Mouse (Mus musculus) forebrain, embryonic 14.5 days (tissue): Measurements from ENCODE around the gene Slc25a23. TPM values are rescaled to one million over a fixed set of nuclear protein-coding genes. Genes with fewer than 3 reads are reported as not detected.
"Not testable (repeated sequence)": the region's sequence is repeated elsewhere in the genome, so short reads cannot be mapped to it uniquely, and the experiment has no call there.

Source experiments
- ATAC-seq: fragments of 200-750 bp; cut with Nextera tagmentation; 2 replicates; pipeline ENCODE4 v1.8.0; 2017; ENCODE audit warnings: mild to moderate bottlenecking, moderate library complexity
- DNase-seq: peaks from one replicate; pipeline ENCODE4 v3.0.0-alpha.2; 2015; ENCODE audit warnings: low spot score
- H3K27ac ChIP-seq: fragments of 300-500 bp; sonication (generic); 2 replicates; pipeline ENCODE4 v1.5.1; 2014; ENCODE audit warnings: low read depth, mild to moderate bottlenecking, control low read depth, low read length, moderate library complexity
- H3K27me3 ChIP-seq: fragments of 300-500 bp; sonication (generic); replicated peaks from 2 replicates; pipeline ENCODE4 v1.6.1; 2014; ENCODE audit warnings: low read length, control low read depth, mixed read lengths; ENCODE audit not compliant: control insufficient read depth, insufficient read depth
- H3K36me3 ChIP-seq: fragments of 300-500 bp; sonication (generic); 2 replicates; pipeline ENCODE4 v1.6.1; 2014; ENCODE audit warnings: low read length, control low read depth; ENCODE audit not compliant: control insufficient read depth, insufficient read depth
- H3K4me1 ChIP-seq: fragments of 300-500 bp; sonication (generic); 2 replicates; pipeline ENCODE4 v1.6.1; 2014; ENCODE audit warnings: antibody characterized with exemption, low read length, control low read depth; ENCODE audit not compliant: control insufficient read depth, insufficient read depth
- H3K4me2 ChIP-seq: fragments of 300-500 bp; sonication (generic); 2 replicates; pipeline ENCODE4 v1.6.1; 2014; ENCODE audit warnings: mild to moderate bottlenecking, control low read depth, low read length
- H3K4me3 ChIP-seq: fragments of 300-500 bp; sonication (generic); 2 replicates; pipeline ENCODE4 v1.5.1; 2014; ENCODE audit warnings: low read depth, low read length, control low read depth
- H3K9ac ChIP-seq: fragments of 300-500 bp; sonication (generic); 2 replicates; pipeline ENCODE4 v1.6.1; 2014; ENCODE audit warnings: mild to moderate bottlenecking, low read length, control low read depth, moderate library complexity
- H3K9me3 ChIP-seq: fragments of 300-500 bp; sonication (generic); replicated peaks from 2 replicates; pipeline ENCODE4 v1.6.1; 2016; ENCODE audit warnings: low read length, control low read depth, mixed read lengths; ENCODE audit not compliant: control insufficient read depth
- whole genome bisulfite sequencing: fragments of 180-500 bp; shearing (Covaris S2); extraction: QIAGEN DNeasy Blood & Tissue Kit; methylation state at CpG from one replicate; pipeline ENCODE4 v1.1.7; 2014; 5-methylcytosine and 5-hydroxymethylcytosine counted together
- polyA plus RNA-seq: library from polyadenylated mRNA; unstranded; fragments of >200 nt; fragmentation: Nextera tagmentation; extraction: Ambion mirVana; gene quantifications from 2 replicates; pipeline ENCODE4 v1.2.1, GENCODE M21; 2014

Gene Slc25a23
- polyA plus RNA-seq, 1 experiment from 2014 or later = 25.7 TPM

DNA sequence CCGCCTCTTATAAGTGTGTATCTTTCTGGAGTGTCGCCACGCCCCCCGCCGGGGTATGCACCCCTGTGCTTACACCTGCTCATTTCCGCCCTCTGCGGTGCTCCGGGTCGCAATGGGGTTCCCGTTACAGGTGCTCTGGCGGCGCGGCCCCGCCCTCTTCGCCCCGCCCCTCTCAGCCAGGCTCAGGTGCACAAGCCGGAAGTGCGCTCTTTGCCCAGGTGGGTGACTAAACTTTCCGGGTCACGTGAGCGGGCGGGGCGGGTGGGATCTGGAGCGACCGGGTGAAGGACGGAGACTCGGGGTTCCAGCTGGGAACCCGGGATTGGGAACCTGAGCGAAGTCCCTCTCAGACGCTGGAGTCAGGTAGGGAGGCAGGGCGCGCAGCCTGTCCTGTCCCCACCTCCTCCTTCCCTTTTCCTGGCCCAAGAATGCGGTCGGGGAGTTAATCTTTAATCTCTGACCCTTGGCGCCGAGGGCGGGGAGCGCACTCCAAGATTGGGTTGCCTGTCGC, 2.4 kb upstream of the Slc25a23 start:
- WGBS = 2% methylated on average over 39 of the region's 39 CpGs
- H3K4me1 ChIP-seq = peaks cover 15% of the 10 kb centered on the region
- H3K4me3 ChIP-seq = peak overlapping the region; percentile 16
- DNase-seq (no peak), ATAC-seq (no peak)
- no peak overlapping the region for H3K9ac ChIP-seq
- peaks cover 25% of the 10 kb centered on the region for H3K27me3 ChIP-seq
- H3K4me2 ChIP-seq = peak overlapping the region; percentile 41
- no peak overlapping the region for H3K27ac ChIP-seq
- no peaks in the 10 kb centered on the region for H3K9me3 ChIP-seq
- H3K36me3 ChIP-seq = no peaks in the 10 kb centered on the region

DNA sequence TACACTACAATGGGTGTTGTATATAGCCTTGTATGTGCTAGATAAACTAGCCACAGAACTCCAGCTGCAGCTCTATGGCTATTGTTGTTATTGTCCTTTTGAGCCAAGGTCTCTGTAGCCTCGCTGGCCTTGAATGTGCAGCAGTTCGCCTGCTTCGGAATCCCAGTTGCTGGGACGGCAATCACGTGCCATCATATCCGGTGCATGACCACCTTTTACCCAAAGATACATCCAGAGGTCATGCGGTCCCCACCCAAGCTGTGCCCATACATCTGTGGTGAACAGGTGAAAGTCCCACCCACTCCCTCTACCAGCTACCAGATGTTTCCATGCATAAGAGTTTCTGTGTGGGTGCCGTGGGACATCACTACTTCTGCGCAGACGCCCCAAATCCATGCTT, 1.4 kb upstream of the Slc25a23 start:
- no peak; the same call in 1 of the 2 replicates for ATAC-seq
- Histone ChIP-seq H3K36me3 (peaks cover 3% of the 10 kb centered on the region; the same call in 1 of the 2 replicates), H3K9me3 (no peaks in the 10 kb centered on the region), H3K4me2 (peak overlapping the region; percentile 67), H3K27ac (no peak overlapping the region), H3K4me3 (peak overlapping the region; percentile 80), H3K4me1 (peaks cover 15% of the 10 kb centered on the region), H3K27me3 (peaks cover 25% of the 10 kb centered on the region), H3K9ac (no peak overlapping the region)
- DNase-seq = no peak
- 46% methylated on average over 10 of the region's 10 CpGs for WGBS

GRCm38 (mm10) chr17:57060231-57060801, 653 bp upstream of the Slc25a23 start:
- H3K4me3 ChIP-seq = peak overlapping the region; percentile 80
- DNase-seq (peak; percentile 98), ATAC-seq (peak; percentile 90)
- peak overlapping the region; percentile 67 for H3K4me2 ChIP-seq
- peaks cover 11% of the 10 kb centered on the region for H3K36me3 ChIP-seq
- no peaks in the 10 kb centered on the region for H3K9me3 ChIP-seq
- peak overlapping the region; percentile 79 for H3K27ac ChIP-seq
- peaks cover 25% of the 10 kb centered on the region for H3K27me3 ChIP-seq
- WGBS = under 1% methylated on average over 44 of the region's 44 CpGs
- peaks cover 15% of the 10 kb centered on the region for H3K4me1 ChIP-seq
- H3K9ac ChIP-seq = peak overlapping the region; percentile 81; the same call in 1 of the 2 replicates

- peak; percentile 14 for ATAC-seq
- Histone ChIP-seq H3K4me3 (peak within 1 kb of the TSS; percentile 80), H3K27ac (peak within 1 kb of the TSS; percentile 79), H3K9ac (peak within 1 kb of the TSS; percentile 81), H3K36me3 (peaks cover 22% of the 10 kb centered on the region), H3K27me3 (peaks cover 25% of the 10 kb centered on the region), H3K4me1 (peaks cover 15% of the 10 kb centered on the region), H3K4me2 (peak within 1 kb of the TSS; percentile 67), H3K9me3 (no peaks in the 10 kb centered on the region)
- peak; percentile 28 for DNase-seq
- WGBS = 0% methylated on average over 16 of the region's 22 CpGs
These were observed 675 bp downstream of the Slc25a23 start, which contains the start of gene Crb3 for GRCm38 (mm10) chr17:57058891-57059485. Crb3 (plus strand) TSS chr17:57059105.

DNA sequence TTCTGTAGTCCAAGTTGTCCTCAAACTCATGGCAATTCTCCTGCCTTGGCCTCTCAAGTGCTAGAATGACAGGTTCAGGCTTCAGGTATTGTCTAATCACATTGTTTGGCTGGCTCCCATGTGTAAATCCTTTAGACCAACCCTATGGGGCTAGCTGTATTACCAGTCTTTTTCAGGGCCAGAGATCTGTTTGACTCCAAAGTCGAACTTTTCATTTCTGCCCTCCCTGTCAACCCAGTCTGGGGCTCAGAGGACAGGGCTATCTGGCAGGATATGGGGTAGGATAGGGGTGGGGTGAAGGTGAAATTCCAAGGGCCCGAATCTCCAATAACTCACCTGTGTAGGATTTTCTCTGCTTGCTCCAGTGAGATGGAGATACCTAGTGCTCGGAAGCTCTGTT, 3.4 kb downstream of the Slc25a23 start:
- Histone ChIP-seq H3K9me3 (no peaks in the 10 kb centered on the region), H3K27ac (no peak overlapping the region), H3K36me3 (peaks cover 45% of the 10 kb centered on the region), H3K4me1 (peaks cover 12% of the 10 kb centered on the region), H3K27me3 (peaks cover 3% of the 10 kb centered on the region), H3K4me3 (no peak overlapping the region), H3K9ac (no peak overlapping the region), H3K4me2 (no peak overlapping the region)
- DNase-seq (no peak), ATAC-seq (no peak)
- 93% methylated on average over 3 of the region's 3 CpGs for WGBS

DNA sequence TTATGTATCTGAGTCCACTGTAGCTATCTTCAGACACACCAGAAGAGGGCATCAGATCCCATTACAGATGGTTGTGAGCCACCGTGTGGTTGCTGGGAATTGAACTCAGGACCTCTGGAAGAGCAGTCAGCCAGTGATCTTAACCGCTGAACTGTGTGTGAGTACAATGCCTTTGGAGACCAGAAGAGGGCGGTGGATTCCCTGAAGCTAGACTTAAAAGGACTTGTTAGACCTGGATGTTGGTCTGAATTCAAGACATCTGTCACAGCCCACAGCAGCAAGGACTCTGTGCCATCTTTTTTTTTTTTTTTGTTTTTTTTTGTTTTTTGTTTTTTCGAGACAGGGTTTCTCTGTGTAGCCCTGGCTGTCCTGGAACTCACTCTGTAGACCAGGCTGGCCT, 8.0 kb downstream of the Slc25a23 start:
- H3K36me3 ChIP-seq = peaks cover 62% of the 10 kb centered on the region
- not testable (repeated sequence) for DNase-seq, H3K4me2 ChIP-seq, H3K27me3 ChIP-seq, H3K4me3 ChIP-seq, H3K27ac ChIP-seq, H3K4me1 ChIP-seq, ATAC-seq, H3K9ac ChIP-seq, H3K9me3 ChIP-seq
- 80% methylated on average over 4 of the region's 4 CpGs for WGBS

GRCm38 (mm10) chr17:57048816-57049215, 10.8 kb downstream of the Slc25a23 start:
- H3K4me3 ChIP-seq = no peak overlapping the region
- no peaks in the 10 kb centered on the region for H3K27me3 ChIP-seq
- DNase-seq (no peak), ATAC-seq (peak; percentile 16; the same call in 1 of the 2 replicates)
- H3K9ac ChIP-seq = no peak overlapping the region
- no peaks in the 10 kb centered on the region for H3K4me1 ChIP-seq
- no peaks in the 10 kb centered on the region for H3K9me3 ChIP-seq
- no peak overlapping the region for H3K27ac ChIP-seq
- WGBS = 94% methylated on average over 3 of the region's 3 CpGs
- H3K4me2 ChIP-seq = no peak overlapping the region
- H3K36me3 ChIP-seq = peaks cover 47% of the 10 kb centered on the region

DNA sequence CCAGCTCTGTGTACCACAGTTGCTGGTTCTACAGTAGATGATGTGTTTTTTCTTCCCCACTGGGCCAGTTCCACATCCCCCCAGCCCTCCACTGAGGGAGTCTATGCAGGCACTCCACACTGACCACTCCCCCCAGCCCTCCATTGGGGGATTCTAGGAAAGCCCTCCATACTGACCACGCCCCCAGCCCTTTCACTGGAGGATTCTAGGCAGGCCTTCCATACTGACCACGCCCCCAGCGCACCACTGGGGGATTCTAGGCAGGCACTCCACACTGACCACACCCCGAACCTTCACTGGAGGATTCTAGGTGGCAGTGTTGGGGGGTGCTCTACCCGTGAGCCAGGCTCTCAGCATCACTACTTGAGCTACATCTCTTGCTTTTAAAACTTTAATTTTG, 12.3 kb downstream of the Slc25a23 start:
- Histone ChIP-seq H3K4me2 (no peak overlapping the region), H3K36me3 (peaks cover 33% of the 10 kb centered on the region), H3K4me1 (no peaks in the 10 kb centered on the region), H3K27ac (no peak overlapping the region), H3K27me3 (no peaks in the 10 kb centered on the region), H3K4me3 (no peak overlapping the region), H3K9me3 (no peaks in the 10 kb centered on the region), H3K9ac (no peak overlapping the region)
- 42% methylated on average over 5 of the region's 5 CpGs for WGBS
- ATAC-seq (no peak), DNase-seq (no peak)

DNA sequence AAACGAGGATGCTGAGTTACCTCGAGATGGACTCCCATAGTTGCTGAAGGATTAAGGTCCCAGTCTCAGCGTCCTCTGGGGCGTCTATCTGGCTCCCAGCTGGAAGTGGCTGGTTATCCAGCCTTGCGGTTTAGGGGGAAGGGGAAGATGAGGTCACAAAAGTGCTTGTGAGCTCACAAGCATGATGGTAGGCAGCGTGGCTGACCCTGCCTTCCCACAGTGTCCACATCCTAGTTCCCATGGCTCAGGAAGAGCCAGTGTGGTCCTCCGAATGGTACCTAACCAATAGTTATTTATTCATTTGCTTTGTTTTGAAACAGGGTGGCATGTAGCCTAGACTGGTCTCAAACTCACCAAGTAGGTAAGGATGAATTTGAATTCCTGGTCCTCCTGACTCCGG, 18.1 kb downstream of the Slc25a23 start, which contains the start of gene Slc25a41:
Gene Slc25a41 (minus strand): TSS at position 101 of the 400 bp plus-strand sequence.
- Histone ChIP-seq H3K4me2 (no peak within 1 kb of the TSS), H3K27me3 (no peaks in the 10 kb centered on the region), H3K36me3 (peaks cover 9% of the 10 kb centered on the region), H3K27ac (no peak within 1 kb of the TSS), H3K4me1 (no peaks in the 10 kb centered on the region), H3K4me3 (no peak within 1 kb of the TSS), H3K9me3 (no peaks in the 10 kb centered on the region), H3K9ac (no peak within 1 kb of the TSS)
- 74% methylated on average over 8 of the region's 8 CpGs for WGBS
- DNase-seq (no peak), ATAC-seq (no peak)
